Mouse (Mus musculus): ENCODE measurements around the gene Gid4. TPM values are rescaled to one million over a fixed set of nuclear protein-coding genes. Genes with fewer than 3 reads are reported as not detected.
A peak's percentile ranks its signal among the peaks of the same experiment; 100 is the strongest.

Gid4 gene
- polyA plus RNA-seq, 1 experiment from 2014 or later, result 25.0 TPM

- no peak for ATAC-seq (replicated peaks; ENCODE audit: low FRiP score)
- 87% methylated on average over 2 of the region's 2 CpGs for WGBS
- Histone ChIP-seq H3K4me3 (replicated peaks) (no peak overlapping the region), H3K36me3 (peaks cover 27% of the 10 kb centered on the region), H3K4me1 (no peaks in the 10 kb centered on the region), H3K27ac (no peak overlapping the region), H3K27me3 (no peaks in the 10 kb centered on the region), H3K9me3 (replicated peaks) (no peaks in the 10 kb centered on the region), H3K4me2 (no peak overlapping the region), H3K9ac (no peak overlapping the region)
These were observed 19.8 kb upstream of the Gid4 start for GRCm38 (mm10) chr11:60397172-60397571.

GRCm38 (mm10) chr11:60406606-60407005, 10.3 kb upstream of the Gid4 start:
- peaks cover 79% of the 10 kb centered on the region for H3K36me3 ChIP-seq
- no peak overlapping the region for H3K27ac ChIP-seq
- H3K27me3 ChIP-seq, result no peaks in the 10 kb centered on the region
- WGBS, result 100% methylated on average over 1 of the region's 1 CpGs
- ATAC-seq (replicated peaks; ENCODE audit: low FRiP score), result no peak
- H3K4me2 ChIP-seq, result no peak overlapping the region
- no peaks in the 10 kb centered on the region for H3K9me3 ChIP-seq (replicated peaks)
- no peak overlapping the region for H3K4me3 ChIP-seq (replicated peaks)
- H3K9ac ChIP-seq, result no peak overlapping the region
- no peaks in the 10 kb centered on the region for H3K4me1 ChIP-seq

GRCm38 (mm10) chr11:60412173-60412572, 4.8 kb upstream of the Gid4 start:
- 12% methylated on average over 3 of the region's 3 CpGs for WGBS

GRCm38 (mm10) chr11:60412921-60413320, 4.0 kb upstream of the Gid4 start:
- Histone ChIP-seq H3K27ac (no peak overlapping the region), H3K4me2 (no peak overlapping the region), H3K4me3 (replicated peaks) (no peak overlapping the region), H3K9ac (no peak overlapping the region), H3K9me3 (replicated peaks) (no peaks in the 10 kb centered on the region), H3K4me1 (peaks cover 13% of the 10 kb centered on the region), H3K36me3 (peaks cover 18% of the 10 kb centered on the region), H3K27me3 (no peaks in the 10 kb centered on the region)
- no peak for ATAC-seq (replicated peaks; ENCODE audit: low FRiP score)
- WGBS, result 79% methylated on average over 2 of the region's 2 CpGs

More at GRCm38 (mm10) chr11:60412173-60412572, 4.8 kb upstream of the Gid4 start:
- Histone ChIP-seq H3K4me2 (no peak overlapping the region), H3K27ac (no peak overlapping the region), H3K27me3 (no peaks in the 10 kb centered on the region), H3K4me1 (peaks cover 13% of the 10 kb centered on the region), H3K4me3 (replicated peaks) (no peak overlapping the region), H3K36me3 (peaks cover 25% of the 10 kb centered on the region), H3K9me3 (replicated peaks) (no peaks in the 10 kb centered on the region), H3K9ac (no peak overlapping the region)
- no peak for ATAC-seq (replicated peaks; ENCODE audit: low FRiP score)

GRCm38 (mm10) chr11:60416590-60416962, 369 bp upstream of the Gid4 start:
- peak overlapping the region; percentile 91 for H3K4me3 ChIP-seq (replicated peaks)

GRCm38 (mm10) chr11:60417717-60418472, 950 bp downstream of the Gid4 start, which contains the start of gene Atpaf2:
Atpaf2 (minus strand) TSS chr11:60418457.
- H3K9ac ChIP-seq, result peak within 1 kb of the TSS; percentile 93
- peak within 1 kb of the TSS; percentile 75 for H3K4me2 ChIP-seq
- peak; percentile 40 for ATAC-seq (replicated peaks; ENCODE audit: low FRiP score)
- H3K36me3 ChIP-seq, result no peaks in the 10 kb centered on the region
- H3K4me1 ChIP-seq, result peaks cover 31% of the 10 kb centered on the region
- H3K27ac ChIP-seq, result peak within 1 kb of the TSS; percentile 91
- H3K27me3 ChIP-seq, result no peaks in the 10 kb centered on the region
- H3K4me3 ChIP-seq (replicated peaks), result peak within 1 kb of the TSS; percentile 91
- under 1% methylated on average over 39 of the region's 39 CpGs for WGBS
- no peaks in the 10 kb centered on the region for H3K9me3 ChIP-seq (replicated peaks)

More at GRCm38 (mm10) chr11:60416590-60416962, 369 bp upstream of the Gid4 start:
- no peaks in the 10 kb centered on the region for H3K27me3 ChIP-seq
- no peaks in the 10 kb centered on the region for H3K36me3 ChIP-seq
- H3K4me2 ChIP-seq, result peak overlapping the region; percentile 75
- peak; percentile 61 for ATAC-seq (replicated peaks; ENCODE audit: low FRiP score)
- H3K9ac ChIP-seq, result peak overlapping the region; percentile 83
- no peaks in the 10 kb centered on the region for H3K9me3 ChIP-seq (replicated peaks)
- peak overlapping the region; percentile 80 for H3K27ac ChIP-seq
- H3K4me1 ChIP-seq, result peaks cover 29% of the 10 kb centered on the region
- WGBS, result 1% methylated on average over 21 of the region's 21 CpGs

GRCm38 (mm10) chr11:60418473-60418803, 1.5 kb downstream of the Gid4 start:
- H3K27me3 ChIP-seq, result no peaks in the 10 kb centered on the region
- no peak for ATAC-seq (replicated peaks; ENCODE audit: low FRiP score)
- H3K4me3 ChIP-seq (replicated peaks), result peak overlapping the region; percentile 91
- H3K9ac ChIP-seq, result peak overlapping the region; percentile 93
- peak overlapping the region; percentile 91; the same call in 1 of the 2 replicates for H3K27ac ChIP-seq
- peaks cover 31% of the 10 kb centered on the region for H3K4me1 ChIP-seq
- 2% methylated on average over 6 of the region's 6 CpGs for WGBS
- no peaks in the 10 kb centered on the region for H3K9me3 ChIP-seq (replicated peaks)
- H3K4me2 ChIP-seq, result peak overlapping the region; percentile 75
- H3K36me3 ChIP-seq, result no peaks in the 10 kb centered on the region

- no peak for ATAC-seq (replicated peaks; ENCODE audit: low FRiP score)
- Histone ChIP-seq H3K4me3 (replicated peaks) (no peak overlapping the region), H3K27me3 (no peaks in the 10 kb centered on the region), H3K4me2 (no peak overlapping the region), H3K27ac (no peak overlapping the region), H3K4me1 (peaks cover 18% of the 10 kb centered on the region), H3K9me3 (replicated peaks) (no peaks in the 10 kb centered on the region), H3K36me3 (peaks cover 16% of the 10 kb centered on the region), H3K9ac (no peak overlapping the region)
- 62% methylated on average over 6 of the region's 6 CpGs for WGBS
These were observed 5.2 kb downstream of the Gid4 start for GRCm38 (mm10) chr11:60422046-60422668.

GRCm38 (mm10) chr11:60423006-60423405, 6.1 kb downstream of the Gid4 start:
- no peak overlapping the region for H3K4me2 ChIP-seq
- H3K36me3 ChIP-seq, result peaks cover 24% of the 10 kb centered on the region
- ATAC-seq (replicated peaks; ENCODE audit: low FRiP score), result no peak
- H3K4me1 ChIP-seq, result peaks cover 18% of the 10 kb centered on the region
- no peaks in the 10 kb centered on the region for H3K27me3 ChIP-seq
- WGBS, result 55% methylated on average over 1 of the region's 1 CpGs
- no peak overlapping the region for H3K27ac ChIP-seq
- no peak overlapping the region for H3K4me3 ChIP-seq (replicated peaks)
- no peaks in the 10 kb centered on the region for H3K9me3 ChIP-seq (replicated peaks)
- H3K9ac ChIP-seq, result no peak overlapping the region

GRCm38 (mm10) chr11:60426417-60426816, 9.5 kb downstream of the Gid4 start:
- no peaks in the 10 kb centered on the region for H3K9me3 ChIP-seq (replicated peaks)
- no peak overlapping the region for H3K4me2 ChIP-seq
- WGBS, result 71% methylated on average over 1 of the region's 1 CpGs
- 0 out of 2 replicates have a peak, but pooled peaks cover 2% of the 10 kb centered on the region for H3K4me1 ChIP-seq
- no peaks in the 10 kb centered on the region for H3K27me3 ChIP-seq
- H3K27ac ChIP-seq, result no peak overlapping the region
- H3K36me3 ChIP-seq, result peaks cover 50% of the 10 kb centered on the region
- H3K9ac ChIP-seq, result no peak overlapping the region
- H3K4me3 ChIP-seq (replicated peaks), result no peak overlapping the region
- no peak for ATAC-seq (replicated peaks; ENCODE audit: low FRiP score)

- no peak overlapping the region for H3K4me2 ChIP-seq
- peaks cover 62% of the 10 kb centered on the region for H3K36me3 ChIP-seq
- WGBS, result 95% methylated on average over 3 of the region's 3 CpGs
- no peak for ATAC-seq (replicated peaks; ENCODE audit: low FRiP score)
- no peaks in the 10 kb centered on the region for H3K4me1 ChIP-seq
- H3K9ac ChIP-seq, result no peak overlapping the region
- H3K27ac ChIP-seq, result no peak overlapping the region
- H3K4me3 ChIP-seq (replicated peaks), result no peak overlapping the region
- H3K9me3 ChIP-seq (replicated peaks), result no peaks in the 10 kb centered on the region
- no peaks in the 10 kb centered on the region for H3K27me3 ChIP-seq
These were observed 10.7 kb downstream of the Gid4 start for GRCm38 (mm10) chr11:60427628-60428027.

- Histone ChIP-seq H3K36me3 (peaks cover 90% of the 10 kb centered on the region), H3K4me2 (no peak overlapping the region)
These were observed 16.6 kb downstream of the Gid4 start for GRCm38 (mm10) chr11:60433501-60433900.

More at GRCm38 (mm10) chr11:60433501-60433900, 16.6 kb downstream of the Gid4 start:
- no peak overlapping the region for H3K9ac ChIP-seq
- no peaks in the 10 kb centered on the region for H3K9me3 ChIP-seq (replicated peaks)
- H3K4me1 ChIP-seq, result no peaks in the 10 kb centered on the region
- no peak for ATAC-seq (replicated peaks; ENCODE audit: low FRiP score)
- H3K27ac ChIP-seq, result no peak overlapping the region
- H3K27me3 ChIP-seq, result no peaks in the 10 kb centered on the region
- no peak overlapping the region for H3K4me3 ChIP-seq (replicated peaks)
